Mouse (Mus musculus): Measurements from ENCODE around the gene Mt2. TPM values are rescaled to one million over a fixed set of nuclear protein-coding genes. Genes with fewer than 3 reads are reported as not detected.

Mt2 gene
- total RNA-seq, 2 experiments from 2014 or later: 18.7 to 229 TPM

- peak; percentile 79 for DNase-seq (ENCODE audit: low spot score)
These were observed 1.1 kb upstream of the Mt2 start for GRCm38 (mm10) chr8:94171321-94171755.

GRCm38 (mm10) chr8:94172809-94173732 lies 607 bp downstream of the Mt2 start:
- DNase-seq (ENCODE audit: low spot score): no peak

- DNase-seq (ENCODE audit: low spot score): no peak
These were observed 1.5 kb downstream of the Mt2 start for GRCm38 (mm10) chr8:94173848-94174403.

DNA sequence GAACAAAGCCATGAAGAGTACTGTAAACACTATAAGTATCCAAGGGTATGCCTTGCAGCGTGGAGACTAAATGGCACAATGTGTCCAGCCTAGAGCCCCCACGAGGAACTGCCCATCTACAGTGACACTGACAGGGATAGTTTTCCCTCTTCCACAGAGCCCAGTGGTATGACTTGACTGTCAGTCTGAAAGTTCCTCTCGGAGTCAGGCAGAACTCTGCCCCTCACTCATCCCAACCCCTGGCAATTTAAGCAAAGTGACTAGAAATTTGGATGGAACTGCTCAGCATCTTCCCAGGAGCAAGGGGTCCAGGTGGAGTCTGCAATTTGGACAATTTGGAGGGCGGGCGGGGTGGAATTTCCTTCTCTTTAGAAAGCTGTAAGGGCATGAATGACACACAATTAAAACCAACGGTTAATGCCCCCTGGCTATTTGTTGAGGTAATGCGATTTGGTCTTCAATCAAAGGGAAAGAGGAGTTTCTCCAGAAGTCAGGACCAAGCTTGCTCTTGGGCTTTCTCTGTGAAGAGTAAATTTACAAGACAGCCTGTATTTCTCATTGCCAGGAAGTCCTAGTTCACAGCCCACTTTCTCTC lies 2.3 kb downstream of the Mt2 start:
- no peak for DNase-seq (ENCODE audit: low spot score)

DNA sequence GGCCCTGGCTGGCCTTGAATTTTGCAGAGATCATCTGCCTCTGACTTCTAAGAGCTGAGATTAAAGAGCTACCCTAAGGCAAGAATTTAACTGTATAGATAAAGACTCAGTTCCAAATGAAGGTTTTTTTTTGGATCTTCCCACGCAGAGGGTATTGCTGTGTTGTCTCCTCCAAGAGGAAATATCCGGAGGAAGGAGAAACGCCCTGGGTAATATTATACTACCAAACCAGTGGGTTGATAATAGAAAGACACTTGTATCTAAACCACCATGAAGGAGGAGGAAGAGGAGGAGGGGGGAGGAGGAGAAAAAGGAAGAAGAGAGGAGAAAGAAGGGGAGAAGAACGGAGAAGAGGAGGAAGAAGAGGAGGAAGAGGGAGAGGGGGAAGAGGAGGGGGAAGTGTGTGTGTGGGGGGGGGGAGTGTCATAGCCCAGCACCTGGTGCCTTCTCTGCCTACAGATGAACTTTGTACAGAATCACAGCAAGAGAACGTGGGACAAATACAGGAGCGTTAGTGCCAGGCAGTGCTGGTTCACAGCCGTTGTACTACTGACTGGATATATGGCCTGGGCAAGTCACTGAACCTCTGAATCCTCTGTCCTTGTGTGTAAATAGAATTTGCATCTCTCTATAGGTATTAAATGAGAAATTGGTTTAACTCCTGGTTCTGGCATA lies 5.4 kb downstream of the Mt2 start:
- DNase-seq (ENCODE audit: low spot score): no peak

- DNase-seq (ENCODE audit: low spot score): peak; percentile 94
These were observed 6.6 kb downstream of the Mt2 start, which contains the start of gene Mt1 for GRCm38 (mm10) chr8:94178857-94179712. TSS of gene Mt1 (plus strand) at chr8:94179082.

- DNase-seq (ENCODE audit: low spot score): no peak
These were observed 7.5 kb downstream of the Mt2 start for GRCm38 (mm10) chr8:94179713-94180560.

- no peak for DNase-seq (ENCODE audit: low spot score)
These were observed 8.1 kb downstream of the Mt2 start for GRCm38 (mm10) chr8:94180561-94180908.

GRCm38 (mm10) chr8:94182055-94182929 lies 9.8 kb downstream of the Mt2 start:
- DNase-seq (ENCODE audit: low spot score): no peak

- peak; percentile 71 for DNase-seq (ENCODE audit: low spot score)
These were observed 10.7 kb downstream of the Mt2 start for GRCm38 (mm10) chr8:94183117-94183516.

DNA sequence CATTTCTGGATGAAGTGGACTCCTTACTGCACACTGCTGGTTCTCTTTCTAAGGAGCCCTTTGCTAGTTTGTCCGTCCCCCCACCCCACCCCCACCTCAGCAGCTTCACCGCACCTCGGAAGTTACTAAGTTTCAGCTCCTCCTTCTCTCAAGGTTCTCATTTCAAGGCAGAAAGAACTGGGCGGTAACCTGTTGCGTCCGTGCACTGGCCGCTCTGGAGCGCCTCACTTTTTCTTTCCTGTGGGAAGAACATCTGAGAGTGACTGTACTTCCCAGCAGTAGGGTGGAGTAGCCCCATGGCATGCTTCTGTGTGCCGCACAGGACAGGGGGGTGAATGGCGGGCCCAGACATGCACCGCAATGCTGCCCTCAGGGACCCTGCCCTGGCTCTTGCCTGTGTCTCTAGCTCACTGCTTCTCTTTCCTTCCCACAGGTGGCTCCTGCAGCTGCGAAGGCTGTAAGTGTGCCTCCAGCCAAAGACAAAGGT lies 11.9 kb downstream of the Mt2 start:
- no peak for DNase-seq (ENCODE audit: low spot score)

DNA sequence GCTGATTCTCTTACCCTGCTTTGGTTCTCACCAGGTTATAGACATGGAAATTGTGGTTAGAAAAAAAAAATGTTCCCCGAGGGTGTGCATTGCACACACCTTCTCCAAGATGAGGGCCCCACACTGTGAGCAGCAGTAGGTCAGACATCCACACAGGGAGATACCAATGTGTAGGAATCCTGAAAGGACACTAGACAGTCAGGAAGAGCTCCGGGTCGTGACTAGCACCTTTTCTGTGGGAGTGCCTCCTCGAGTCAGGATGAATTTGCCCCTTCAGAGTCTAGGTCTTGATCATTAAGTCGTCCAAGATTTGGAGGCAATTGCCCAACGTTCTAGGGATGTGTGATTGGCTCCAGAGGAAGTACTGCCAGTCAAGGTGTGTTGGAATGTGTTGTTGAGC lies 13.3 kb downstream of the Mt2 start:
- no peak for DNase-seq (ENCODE audit: low spot score)

DNA sequence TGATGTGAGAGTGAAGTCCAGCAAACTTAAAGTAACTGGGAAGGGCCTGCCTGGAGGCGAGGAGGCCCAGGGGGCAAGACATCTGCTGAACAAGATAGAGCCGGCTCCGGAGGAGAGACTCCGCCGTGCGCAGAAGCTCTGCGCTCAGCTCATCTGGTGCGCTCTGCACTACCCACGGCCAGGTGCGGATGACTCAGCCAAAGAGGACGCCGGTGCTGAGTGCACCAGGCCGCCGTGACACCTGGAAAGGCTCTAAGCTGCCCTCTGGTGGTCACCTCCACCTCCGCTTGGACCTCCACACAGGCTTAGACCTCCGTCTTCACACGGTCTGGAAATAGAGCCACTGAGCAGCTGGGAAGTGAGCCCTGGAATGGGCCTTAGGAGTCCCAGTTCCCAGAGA lies 14.1 kb downstream of the Mt2 start:
- DNase-seq (ENCODE audit: low spot score): peak; percentile 82

DNA sequence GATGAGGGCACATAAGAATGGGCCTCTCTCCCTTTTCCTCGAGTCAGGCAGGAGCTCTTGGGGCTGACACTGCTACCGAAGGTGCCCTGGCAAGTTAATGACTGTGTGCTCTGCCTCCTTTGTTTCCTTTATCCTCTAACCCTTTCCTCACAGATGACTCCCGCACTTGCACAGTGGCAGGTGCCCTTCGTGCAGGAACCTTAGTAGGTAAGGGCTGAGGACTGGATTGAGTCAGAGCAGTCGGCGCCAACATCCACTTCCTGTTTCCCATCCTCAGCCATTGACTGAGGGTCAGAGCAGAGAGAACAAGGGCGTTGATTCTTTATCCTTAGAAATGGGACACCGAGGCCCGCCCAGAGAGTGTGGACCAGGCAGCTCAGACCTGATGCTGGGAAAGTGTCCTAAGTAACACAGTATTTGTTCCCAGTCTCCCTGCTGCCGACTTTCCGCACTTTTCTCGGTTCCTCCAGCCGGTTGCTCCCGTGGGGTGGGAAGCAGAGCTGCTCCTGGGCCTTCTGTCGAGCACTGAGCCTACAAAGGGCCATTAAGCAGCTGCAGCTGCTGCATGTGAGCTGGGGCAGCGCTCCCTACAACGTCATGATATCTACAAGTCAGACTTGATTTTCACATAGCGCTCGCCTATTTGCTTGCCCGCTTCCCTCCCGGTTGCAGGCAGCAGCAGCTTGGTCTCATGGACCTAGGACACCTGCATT lies 15.0 kb downstream of the Mt2 start:
- DNase-seq (ENCODE audit: low spot score): no peak

GRCm38 (mm10) chr8:94189275-94190031 lies 17.0 kb downstream of the Mt2 start:
- DNase-seq (ENCODE audit: low spot score): peak; percentile 72

GRCm38 (mm10) chr8:94191101-94191691 lies 18.7 kb downstream of the Mt2 start:
- DNase-seq (ENCODE audit: low spot score): peak; percentile 69

DNA sequence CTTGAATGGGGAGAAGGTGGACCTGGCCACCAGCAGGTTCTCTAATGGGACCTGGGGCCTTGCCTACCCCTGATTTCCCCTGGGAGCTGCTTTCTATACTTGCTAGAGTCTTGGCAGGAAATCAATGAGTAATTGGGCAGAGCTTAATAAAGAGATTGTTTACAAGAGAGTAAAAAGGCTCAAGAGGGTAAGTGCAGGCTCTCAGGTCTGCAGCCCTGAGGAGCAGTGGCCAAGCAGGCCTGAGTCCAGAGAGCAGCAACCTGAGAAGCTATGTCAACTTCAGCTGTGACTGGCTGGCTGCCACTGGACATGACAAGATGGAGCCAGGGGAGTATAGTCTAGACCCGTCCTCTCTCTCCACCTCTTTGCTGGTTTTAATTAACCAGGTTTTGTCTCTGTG lies 20.5 kb downstream of the Mt2 start:
- DNase-seq (ENCODE audit: low spot score): peak; percentile 70
